ENCODE assay signal across 17 mouse cellular contexts in genomic region chr1:186997596-186998304, GRCm38 (mm10). TPM values are rescaled to one million over a fixed set of nuclear protein-coding genes. Genes with fewer than 3 reads are reported as not detected.
DNase-seq lines count a peak whose midpoint lies in the region; ATAC-seq and TF ChIP-seq lines count a peak whose summit lies in the region.
"Had no signal": no experiment of that assay in that cellular context is flagged by ENCODE, and none has a peak within 500 bp of the region (broad histone marks: within the 10 kb centered on the region; RNA-seq: fewer than 3 reads in every experiment).

No protein-coding gene starts in this region.

- no peaks in the 10 kb centered on the region for H3K4me1 ChIP-seq in forebrain, postnatal 0 days (ENCODE audit: insufficient read depth)
- H3K4me1 ChIP-seq in midbrain, embryonic 11.5 days (ENCODE audit: control insufficient read depth, insufficient read depth, low read length): 0 out of 2 replicates have a peak, but pooled peaks cover 2% of the 10 kb centered on the region
- peaks cover 7% of the 10 kb centered on the region for H3K4me1 ChIP-seq in neural tube, embryonic 15.5 days

- H3K4me3 ChIP-seq in forebrain, postnatal 0 days (ENCODE audit: low read depth, low read length): no peak overlapping the region
- H3K4me3 ChIP-seq in midbrain, embryonic 11.5 days (ENCODE audit: low read depth, low read length): no peak overlapping the region
- H3K4me3 ChIP-seq in neural tube, embryonic 15.5 days (replicated peaks): no peak overlapping the region

- H3K27me3 ChIP-seq in forebrain, postnatal 0 days (ENCODE audit: insufficient read depth, low read length): no peaks in the 10 kb centered on the region
- no peaks in the 10 kb centered on the region for H3K27me3 ChIP-seq in midbrain, embryonic 11.5 days (ENCODE audit: control insufficient read depth, insufficient read depth, low read length)
- no peaks in the 10 kb centered on the region for H3K27me3 ChIP-seq in neural tube, embryonic 15.5 days (replicated peaks)
- H3K27me3 ChIP-seq: CH12.LX had no signal

- H3K9ac ChIP-seq in forebrain, postnatal 0 days: no peak overlapping the region
- no peak overlapping the region for H3K9ac ChIP-seq in midbrain, embryonic 11.5 days (ENCODE audit: low read length)
- no peak overlapping the region for H3K9ac ChIP-seq in neural tube, embryonic 15.5 days (replicated peaks)

- no peaks in the 10 kb centered on the region for H3K36me3 ChIP-seq in forebrain, postnatal 0 days (ENCODE audit: insufficient read depth)
- no peaks in the 10 kb centered on the region for H3K36me3 ChIP-seq in midbrain, embryonic 11.5 days (ENCODE audit: control insufficient read depth, insufficient read depth, low read length)
- no peaks in the 10 kb centered on the region for H3K36me3 ChIP-seq in neural tube, embryonic 15.5 days

- 49% methylated on average over 21 of the region's 21 CpGs for WGBS in forebrain, postnatal 0 days
- 77% methylated on average over 21 of the region's 21 CpGs for WGBS in midbrain, embryonic 11.5 days
- WGBS in neural tube, embryonic 15.5 days: 30% methylated on average over 21 of the region's 21 CpGs

- TF ChIP-seq CTCF in forebrain, postnatal 0 days (IDR thresholded peaks at IDR 0.05; ENCODE audit: low read depth): no peak

- ATAC-seq in forebrain, postnatal 0 days: no peak; the same call in 1 of the 2 replicates
- no peak for ATAC-seq in midbrain, embryonic 11.5 days (ENCODE audit: low FRiP score)
- no peak for ATAC-seq in neural tube, embryonic 15.5 days (ENCODE audit: low FRiP score)

- peak; percentile 78 for DNase-seq in heart, adult 11 months
- DNase-seq in heart, postnatal 4 days: no peak
- DNase-seq in forebrain, postnatal 0 days: peak; percentile 9
- DNase-seq in midbrain, embryonic 11.5 days (ENCODE audit: low spot score, missing footprints): peak; percentile 71
- no peak for DNase-seq in ovary, postnatal 10 days (ENCODE audit: low spot score)
- no peak for DNase-seq in kidney, postnatal 4 days
- no peak for DNase-seq in layer of hippocampus, postnatal 25 days (ENCODE audit: extremely low spot score in 1 of 2, low spot score in 1 of 2)
- DNase-seq: adrenal gland, postnatal 14 days; cerebellum, adult 9-11 months; kidney, adult 9 months; lung, adult 18-20 months; thymus, adult 18-20 months had no signal

- no peak overlapping the region for H3K27ac ChIP-seq in forebrain, postnatal 0 days (ENCODE audit: low read depth, low read length)
- no peak overlapping the region for H3K27ac ChIP-seq in midbrain, embryonic 11.5 days (ENCODE audit: low read depth, low read length)
- H3K27ac ChIP-seq in neural tube, embryonic 15.5 days (replicated peaks): no peak overlapping the region
- H3K27ac ChIP-seq: macrophage had no signal

- H3K4me2 ChIP-seq in forebrain, postnatal 0 days (ENCODE audit: low read depth): no peak overlapping the region
- no peak overlapping the region for H3K4me2 ChIP-seq in midbrain, embryonic 11.5 days
- H3K4me2 ChIP-seq in neural tube, embryonic 15.5 days: peak overlapping the region; percentile 28

- no peaks in the 10 kb centered on the region for H3K9me3 ChIP-seq in forebrain, postnatal 0 days (ENCODE audit: low read length)
- H3K9me3 ChIP-seq in midbrain, embryonic 11.5 days (ENCODE audit: control insufficient read depth, low read length): no peaks in the 10 kb centered on the region; the same call in 1 of the 2 replicates
- H3K9me3 ChIP-seq in neural tube, embryonic 15.5 days (replicated peaks): no peaks in the 10 kb centered on the region

RNA-seq across cellular contexts. Expression of gene D1Pas1, which starts 30.5 kb away (rescaled TPM):
- total RNA-seq in heart, postnatal 4 days (2021): under 1 TPM; 0.36 to 0.41 TPM
- not detected in 2 replicates for total RNA-seq in forebrain, postnatal 0 days (2014; rRNA removed)
- 0.12 TPM in 1 of 2 replicates, not detected in the other for polyA plus RNA-seq in forebrain, postnatal 0 days (2015; fragmentation: Nextera tagmentation; extraction: Ambion mirVana)
- polyA plus RNA-seq in midbrain, embryonic 11.5 days (2014; fragmentation: Nextera tagmentation; extraction: Ambion mirVana): 0.10 and 0.15 TPM in 2 replicates
- polyA plus RNA-seq in neural tube, embryonic 15.5 days (2015; fragmentation: Nextera tagmentation; extraction: Ambion mirVana): 0.12 and 0.13 TPM in 2 replicates
- total RNA-seq in layer of hippocampus, postnatal 25 days (2021): not detected
- total RNA-seq: adrenal gland, postnatal 14 days; CH12.LX; gastrocnemius, postnatal 4 days had no signal
- polyA plus RNA-seq: macrophage; small intestine, adult 2 months had no signal

Comparison
In these comparisons a context has a peak if more than half of its experiments do, and no peak if none do; other contexts are left out.
1. DNase-seq: peak in heart, adult 11 months (single experiment), forebrain, postnatal 0 days (single experiment) and midbrain, embryonic 11.5 days (single experiment); none in heart, postnatal 4 days (single experiment), ovary, postnatal 10 days (single experiment), kidney, postnatal 4 days (0 of 2) and layer of hippocampus, postnatal 25 days (0 of 2).